Mouse (Mus musculus): ENCODE measurements around the gene Samd4b. TPM values are rescaled to one million over a fixed set of nuclear protein-coding genes. Genes with fewer than 3 reads are reported as not detected.

The Samd4b gene
- polyA plus RNA-seq, 1 experiment from 2014 or later, result 36.0 TPM

DNA sequence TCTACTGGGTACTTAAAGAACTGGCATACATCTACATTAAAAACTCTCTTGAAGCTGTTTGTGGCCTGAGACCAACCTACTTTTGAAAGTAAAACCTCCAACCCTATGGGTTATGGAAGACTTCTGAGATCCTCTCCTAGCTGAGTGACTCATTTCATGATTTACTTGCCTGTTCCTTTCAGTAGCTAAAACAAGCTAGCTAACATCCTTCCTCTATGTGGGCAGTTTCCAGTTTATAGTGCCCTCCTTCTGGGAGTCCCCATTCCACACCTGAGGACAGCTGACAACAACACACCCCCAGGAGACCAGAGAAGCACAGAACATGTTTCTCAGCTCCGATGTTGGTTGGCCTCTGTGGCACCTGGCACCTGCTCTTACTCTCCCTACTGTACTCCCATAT is 174.9 kb downstream of the Samd4b start:
- no peak for DNase-seq (ENCODE audit: low spot score)
- peaks cover 81% of the 10 kb centered on the region for H3K36me3 ChIP-seq (replicated peaks)
- WGBS, result 96% methylated on average over 1 of the region's 1 CpGs

DNA sequence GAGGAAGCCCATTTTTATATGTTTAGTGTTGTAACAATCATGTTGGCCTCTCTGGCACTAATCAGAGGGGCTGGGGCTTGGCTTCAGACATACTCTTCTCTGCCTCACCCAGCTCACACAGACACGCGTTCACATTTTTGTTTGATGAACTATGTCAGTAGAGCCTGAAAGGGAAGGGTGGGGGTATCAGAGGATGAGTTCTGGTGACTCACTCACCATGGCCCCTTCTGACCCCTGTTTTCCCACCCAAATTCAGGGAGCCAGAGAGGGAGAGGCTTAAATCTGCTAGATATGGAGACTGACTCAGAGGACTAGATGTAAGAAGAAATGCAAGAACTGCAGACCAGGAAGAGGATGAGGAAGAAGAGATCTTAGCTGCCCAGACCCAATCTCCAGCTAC is 178.5 kb downstream of the Samd4b start:
- H3K4me1 ChIP-seq, result no peaks in the 10 kb centered on the region
- DNase-seq (ENCODE audit: low spot score), result no peak
- WGBS, result 97% methylated on average over 2 of the region's 2 CpGs

More for the DNA sequence above, 174.9 kb downstream of the Samd4b start:
- H3K4me1 ChIP-seq, result no peaks in the 10 kb centered on the region
- H3K9me3 ChIP-seq, result no peaks in the 10 kb centered on the region
- H3K4me3 ChIP-seq, result no peak overlapping the region
- H3K27ac ChIP-seq (replicated peaks), result no peak overlapping the region
- H3K27me3 ChIP-seq (replicated peaks; ENCODE audit: low read depth, poor library complexity, severe bottlenecking), result no peaks in the 10 kb centered on the region

DNA sequence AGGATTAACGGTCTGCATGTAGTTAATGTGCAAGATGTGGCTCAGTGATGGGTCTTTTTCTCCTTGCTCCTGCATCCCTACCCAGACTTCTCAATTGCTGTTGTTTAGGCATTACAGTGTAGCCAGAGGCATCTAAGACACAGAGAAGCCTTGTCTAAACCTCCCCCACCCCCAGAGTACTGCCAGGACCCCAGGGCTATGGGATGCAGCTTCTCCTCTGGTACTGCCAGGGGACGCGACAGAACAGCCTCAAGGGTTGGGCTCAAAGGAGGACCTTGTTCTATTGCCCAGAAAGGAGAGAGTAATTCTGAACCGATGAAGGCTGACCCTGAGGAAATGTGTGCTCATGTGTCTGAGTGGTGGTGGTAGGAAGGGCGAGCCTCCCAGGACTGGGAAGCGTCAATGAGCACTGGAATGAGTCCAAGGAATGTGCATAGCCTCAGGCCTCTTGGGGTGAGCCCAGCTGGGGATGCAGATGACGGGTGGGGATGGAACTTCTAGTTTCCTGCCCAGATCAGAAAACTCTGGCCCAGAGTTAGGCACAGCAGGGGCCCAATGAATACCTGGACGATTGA is 179.8 kb downstream of the Samd4b start:
- no peak for DNase-seq (ENCODE audit: low spot score)
- Histone ChIP-seq H3K27ac (replicated peaks) (no peak overlapping the region), H3K4me3 (no peak overlapping the region), H3K36me3 (replicated peaks) (peaks cover 100% of the 10 kb centered on the region), H3K9me3 (no peaks in the 10 kb centered on the region), H3K4me1 (no peaks in the 10 kb centered on the region), H3K27me3 (replicated peaks; ENCODE audit: low read depth, poor library complexity, severe bottlenecking) (no peaks in the 10 kb centered on the region)
- WGBS, result 71% methylated on average over 8 of the region's 8 CpGs

More for the DNA sequence above, 178.5 kb downstream of the Samd4b start:
- Histone ChIP-seq H3K4me3 (no peak overlapping the region), H3K27me3 (replicated peaks; ENCODE audit: low read depth, poor library complexity, severe bottlenecking) (no peaks in the 10 kb centered on the region), H3K9me3 (no peaks in the 10 kb centered on the region), H3K27ac (replicated peaks) (no peak overlapping the region), H3K36me3 (replicated peaks) (peaks cover 100% of the 10 kb centered on the region)

DNA sequence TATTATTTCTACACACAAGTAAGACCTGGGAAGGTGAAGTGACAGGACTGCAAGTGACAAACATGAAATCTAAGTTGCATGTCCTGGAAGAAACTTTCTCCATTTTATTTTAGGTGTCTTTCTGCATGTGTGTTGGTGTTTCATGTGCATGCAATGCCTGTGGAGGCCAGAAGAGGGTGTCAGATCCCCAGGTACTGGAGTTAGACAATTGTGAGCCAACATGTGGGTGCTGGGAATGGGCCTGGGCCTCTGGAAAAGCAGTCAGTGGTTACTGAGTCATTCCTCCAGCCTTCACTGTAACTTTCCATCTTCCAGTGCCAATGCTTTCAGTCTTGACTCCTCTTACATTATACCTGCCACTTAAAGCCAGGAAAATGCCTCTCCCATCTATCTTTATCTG is 180.6 kb downstream of the Samd4b start:
- Histone ChIP-seq H3K9me3 (no peaks in the 10 kb centered on the region), H3K27ac (replicated peaks) (no peak overlapping the region), H3K4me3 (no peak overlapping the region), H3K27me3 (replicated peaks; ENCODE audit: low read depth, poor library complexity, severe bottlenecking) (no peaks in the 10 kb centered on the region), H3K4me1 (no peaks in the 10 kb centered on the region), H3K36me3 (replicated peaks) (peaks cover 100% of the 10 kb centered on the region)
- DNase-seq (ENCODE audit: low spot score), result no peak

DNA sequence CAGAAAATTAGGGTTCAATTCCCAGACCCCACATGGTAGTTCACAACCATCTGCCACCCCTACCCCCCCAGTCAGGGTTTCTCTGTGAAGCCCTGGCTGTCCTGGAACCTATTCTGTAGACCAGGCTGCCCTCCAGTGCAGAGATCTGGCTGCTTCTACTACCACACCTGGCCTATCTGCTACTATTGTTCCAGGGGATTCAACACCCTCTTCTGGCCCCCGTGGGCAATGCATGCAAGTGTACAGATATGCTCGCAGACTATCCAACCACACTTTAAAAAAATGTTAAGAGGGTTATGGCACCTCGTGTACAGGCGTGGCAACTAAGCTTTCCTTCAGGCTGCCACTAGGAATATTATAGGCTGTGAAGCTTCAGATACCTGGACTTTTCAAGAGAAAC is 185.1 kb downstream of the Samd4b start:
- H3K36me3 ChIP-seq (replicated peaks), result peaks cover 100% of the 10 kb centered on the region
- H3K4me3 ChIP-seq, result no peak overlapping the region
- no peaks in the 10 kb centered on the region for H3K4me1 ChIP-seq
- 87% methylated on average over 4 of the region's 4 CpGs for WGBS
- H3K27ac ChIP-seq (replicated peaks), result no peak overlapping the region
- no peak for DNase-seq (ENCODE audit: low spot score)
- no peaks in the 10 kb centered on the region for H3K27me3 ChIP-seq (replicated peaks; ENCODE audit: low read depth, poor library complexity, severe bottlenecking)
- H3K9me3 ChIP-seq, result no peaks in the 10 kb centered on the region

DNA sequence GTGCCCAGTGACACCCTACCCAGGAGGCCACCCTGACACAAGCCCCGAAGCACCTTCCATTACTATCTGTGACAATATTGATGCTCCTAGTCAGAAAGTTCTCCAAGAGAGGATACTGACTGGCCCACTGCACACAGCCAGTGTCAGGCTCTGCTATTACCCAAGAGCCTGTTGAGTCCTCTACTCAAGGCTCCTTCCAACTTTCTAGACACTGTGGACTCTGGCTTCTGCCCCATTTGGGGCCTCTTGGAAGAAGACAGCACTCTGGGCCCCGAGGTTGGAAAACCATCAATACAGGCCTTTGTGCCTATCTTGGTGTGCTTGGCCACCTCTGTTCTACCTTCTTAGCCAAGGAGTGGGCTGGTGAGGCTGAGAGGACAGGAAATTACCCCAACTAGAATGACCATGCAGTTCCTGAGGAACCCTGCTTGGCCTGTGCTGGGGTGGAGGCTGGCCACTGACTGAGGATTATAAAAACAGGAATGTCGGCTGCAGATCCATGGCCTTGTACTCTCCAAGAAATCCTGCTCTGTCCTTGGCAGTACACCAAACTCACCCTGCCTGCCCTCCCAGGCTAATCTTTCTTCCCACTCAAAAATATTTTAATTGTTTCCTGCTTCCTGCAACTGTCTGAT is 187.0 kb downstream of the Samd4b start:
- no peak overlapping the region for H3K27ac ChIP-seq (replicated peaks)
- H3K36me3 ChIP-seq (replicated peaks), result peaks cover 100% of the 10 kb centered on the region
- H3K4me1 ChIP-seq, result no peaks in the 10 kb centered on the region
- no peak for DNase-seq (ENCODE audit: low spot score)
- whole genome bisulfite sequencing, result 95% methylated on average over 3 of the region's 3 CpGs
- H3K9me3 ChIP-seq, result no peaks in the 10 kb centered on the region
- no peaks in the 10 kb centered on the region for H3K27me3 ChIP-seq (replicated peaks; ENCODE audit: low read depth, poor library complexity, severe bottlenecking)
- no peak overlapping the region for H3K4me3 ChIP-seq

DNA sequence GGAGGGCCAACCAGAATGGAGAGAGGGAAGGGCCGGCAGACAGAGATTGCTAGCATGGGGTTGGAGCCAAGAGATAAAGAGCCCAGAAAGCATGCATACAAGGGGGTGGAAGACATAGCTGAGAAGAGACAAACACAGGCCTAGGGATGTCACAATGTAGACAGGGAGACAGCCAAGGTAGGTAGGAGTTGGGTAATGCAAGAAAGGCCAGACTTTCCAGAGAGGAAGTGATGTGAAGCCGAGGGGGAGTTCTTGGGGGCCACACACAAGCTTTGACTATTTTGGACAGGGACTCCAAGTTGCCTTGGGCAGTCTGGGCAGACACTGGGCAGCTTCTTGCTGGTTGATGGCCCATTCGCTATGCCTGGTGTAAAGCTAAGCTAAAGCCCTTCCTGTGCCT is 196.0 kb downstream of the Samd4b start:
- Histone ChIP-seq H3K9me3 (no peaks in the 10 kb centered on the region), H3K4me3 (no peak overlapping the region), H3K36me3 (replicated peaks) (peaks cover 99% of the 10 kb centered on the region), H3K27ac (replicated peaks) (no peak overlapping the region), H3K4me1 (no peaks in the 10 kb centered on the region), H3K27me3 (replicated peaks; ENCODE audit: low read depth, poor library complexity, severe bottlenecking) (no peaks in the 10 kb centered on the region)
- DNase-seq (ENCODE audit: low spot score), result no peak
- 81% methylated on average over 3 of the region's 3 CpGs for WGBS

DNA sequence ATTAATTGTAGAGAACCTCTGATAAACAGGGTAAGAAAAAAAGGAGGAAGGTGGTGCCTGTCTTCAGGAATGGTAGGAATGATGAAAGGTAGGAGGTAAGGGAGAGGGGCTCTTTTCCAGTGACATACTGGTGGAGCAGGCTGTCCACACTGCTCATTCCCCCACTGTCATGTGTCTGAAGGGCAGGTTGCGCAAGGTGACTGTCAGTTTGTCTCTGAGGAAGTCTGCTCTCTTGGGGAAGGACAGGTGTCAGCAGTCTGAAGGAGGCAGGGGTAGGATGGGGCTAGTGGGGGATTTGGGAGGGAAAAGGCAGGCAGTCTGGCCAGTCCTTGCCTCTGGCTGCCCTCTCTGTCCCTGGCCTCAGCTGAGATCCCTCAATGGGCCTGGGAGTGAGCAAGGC is 196.9 kb downstream of the Samd4b start:
- Histone ChIP-seq H3K27me3 (replicated peaks; ENCODE audit: low read depth, poor library complexity, severe bottlenecking) (no peaks in the 10 kb centered on the region), H3K4me3 (no peak overlapping the region), H3K27ac (replicated peaks) (no peak overlapping the region), H3K4me1 (no peaks in the 10 kb centered on the region), H3K36me3 (replicated peaks) (peaks cover 99% of the 10 kb centered on the region), H3K9me3 (no peaks in the 10 kb centered on the region)
- WGBS, result 94% methylated on average over 1 of the region's 1 CpGs
- no peak for DNase-seq (ENCODE audit: low spot score)

DNA sequence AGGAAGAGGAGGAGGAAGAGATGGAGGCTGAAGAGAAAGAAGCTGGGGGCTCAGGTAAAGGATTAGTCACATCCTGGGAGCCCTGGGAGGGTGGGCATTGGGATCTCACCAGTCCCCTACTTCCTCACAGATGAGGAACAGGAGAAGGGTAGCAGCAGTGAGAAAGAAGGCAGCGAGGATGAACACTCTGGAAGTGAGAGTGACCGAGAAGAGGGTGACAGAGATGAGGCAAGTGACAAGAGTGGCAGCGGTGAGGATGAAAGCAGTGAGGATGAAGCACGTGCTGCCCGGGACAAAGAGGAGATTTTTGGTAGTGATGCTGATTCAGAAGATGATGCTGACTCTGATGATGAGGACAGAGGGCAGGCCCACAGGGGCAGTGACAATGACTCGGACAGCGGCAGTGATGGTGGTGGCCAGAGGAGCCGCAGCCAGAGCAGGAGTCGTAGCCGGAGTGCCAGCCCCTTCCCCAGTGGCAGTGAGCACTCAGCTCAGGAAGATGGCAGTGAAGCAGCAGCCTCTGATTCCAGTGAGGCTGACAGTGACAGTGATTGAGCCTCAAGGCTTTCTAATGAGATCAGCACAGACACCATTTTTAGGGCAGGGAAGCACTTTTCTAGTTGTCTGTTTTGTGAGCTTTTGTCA is 199.1 kb downstream of the Samd4b start:
- Histone ChIP-seq H3K4me1 (peaks cover 2% of the 10 kb centered on the region), H3K4me3 (no peak overlapping the region), H3K36me3 (replicated peaks) (peaks cover 94% of the 10 kb centered on the region), H3K9me3 (no peaks in the 10 kb centered on the region), H3K27ac (replicated peaks) (no peak overlapping the region), H3K27me3 (replicated peaks; ENCODE audit: low read depth, poor library complexity, severe bottlenecking) (no peaks in the 10 kb centered on the region)
- no peak for DNase-seq (ENCODE audit: low spot score)
- 92% methylated on average over 10 of the region's 10 CpGs for WGBS

DNA sequence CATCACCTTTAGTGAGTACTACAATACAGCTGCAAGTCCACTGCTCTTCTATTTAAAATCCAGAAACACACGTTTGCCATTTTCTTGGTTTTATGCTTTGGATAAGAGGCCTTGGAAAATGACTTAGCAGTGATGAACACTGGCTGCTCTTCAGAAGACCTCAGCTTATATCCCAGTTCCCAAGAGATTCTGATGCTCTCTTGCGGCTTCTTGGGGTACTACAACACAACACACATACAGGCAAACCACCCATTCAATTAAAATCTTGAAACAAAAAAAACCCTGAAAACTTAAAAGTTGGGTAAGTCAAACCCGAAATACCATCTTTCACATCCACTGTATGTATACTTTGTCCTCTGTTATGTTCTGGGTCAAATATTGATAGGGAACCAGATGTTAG is 199.9 kb downstream of the Samd4b start:
- Histone ChIP-seq H3K36me3 (replicated peaks) (peaks cover 86% of the 10 kb centered on the region), H3K4me1 (peaks cover 8% of the 10 kb centered on the region), H3K27ac (replicated peaks) (no peak overlapping the region), H3K4me3 (no peak overlapping the region), H3K27me3 (replicated peaks; ENCODE audit: low read depth, poor library complexity, severe bottlenecking) (no peaks in the 10 kb centered on the region), H3K9me3 (no peaks in the 10 kb centered on the region)
- WGBS, result 70% methylated on average over 3 of the region's 3 CpGs
- DNase-seq (ENCODE audit: low spot score), result no peak

DNA sequence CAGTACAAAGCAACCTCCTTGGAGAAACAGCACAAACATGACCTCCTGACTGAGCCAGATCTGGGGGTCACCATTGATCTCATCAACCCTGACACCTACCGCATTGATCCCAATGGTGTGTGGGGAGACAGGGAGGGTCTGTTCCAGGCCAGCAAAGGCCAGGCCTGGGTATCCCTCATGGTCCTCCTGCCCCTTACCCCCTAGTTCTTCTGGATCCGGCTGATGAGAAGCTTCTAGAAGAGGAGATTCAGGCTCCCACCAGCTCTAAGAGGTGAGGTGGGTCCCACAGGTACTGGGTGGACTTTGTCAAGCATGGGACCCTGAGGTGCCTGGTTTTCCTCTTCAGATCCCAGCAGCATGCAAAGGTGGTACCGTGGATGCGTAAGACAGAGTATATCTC is 202.5 kb downstream of the Samd4b start:
- Histone ChIP-seq H3K27me3 (replicated peaks; ENCODE audit: low read depth, poor library complexity, severe bottlenecking) (no peaks in the 10 kb centered on the region), H3K36me3 (replicated peaks) (peaks cover 67% of the 10 kb centered on the region), H3K27ac (replicated peaks) (no peak overlapping the region), H3K4me3 (no peak overlapping the region), H3K4me1 (peaks cover 18% of the 10 kb centered on the region), H3K9me3 (no peaks in the 10 kb centered on the region)
- DNase-seq (ENCODE audit: low spot score), result no peak
- WGBS, result 96% methylated on average over 4 of the region's 4 CpGs

DNA sequence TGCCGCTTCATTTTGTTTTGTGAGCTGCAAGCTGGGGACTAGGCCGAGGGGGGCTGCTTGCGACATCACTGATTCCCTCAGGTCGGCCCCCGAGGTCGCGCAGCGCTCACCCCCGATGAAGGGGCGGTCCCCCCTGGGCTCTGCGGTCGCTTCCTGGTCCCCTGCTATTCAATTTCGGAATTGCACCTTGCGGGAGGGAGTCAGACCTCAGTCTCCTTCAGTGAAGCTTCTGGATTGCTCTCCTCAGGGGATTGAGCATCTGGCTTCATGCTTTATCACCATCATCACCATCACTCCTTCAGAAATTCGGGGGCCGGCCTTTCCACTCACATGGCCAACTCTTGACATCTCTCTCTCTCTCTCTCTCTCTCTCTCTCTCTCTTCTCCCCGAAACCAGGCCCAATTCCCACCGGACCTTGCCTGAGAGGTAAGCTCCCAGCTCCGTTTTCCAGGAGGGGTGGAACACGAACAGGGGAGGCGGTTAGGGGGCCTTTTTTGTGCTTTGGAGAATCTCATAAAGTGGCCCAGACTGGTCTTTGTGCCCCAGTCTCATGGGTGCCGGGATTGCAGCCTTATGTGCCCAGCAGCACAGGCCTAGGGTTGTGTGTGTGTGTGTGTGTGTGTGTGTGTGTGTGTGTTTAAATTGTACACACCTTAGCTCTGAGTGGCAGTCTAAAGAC is 204.5 kb downstream of the Samd4b start:
- Histone ChIP-seq H3K27me3 (replicated peaks; ENCODE audit: low read depth, poor library complexity, severe bottlenecking) (no peaks in the 10 kb centered on the region), H3K9me3 (no peaks in the 10 kb centered on the region), H3K36me3 (replicated peaks) (peaks cover 67% of the 10 kb centered on the region), H3K4me3 (peak overlapping the region; percentile 98), H3K4me1 (peaks cover 18% of the 10 kb centered on the region), H3K27ac (replicated peaks) (peak overlapping the region; percentile 87)
- no peak for DNase-seq (ENCODE audit: low spot score)
- WGBS, result 6% methylated on average over 22 of the region's 22 CpGs
